Mouse (Mus musculus): ENCODE measurements at regions not wholly inside any gene's neighbourhood (a gene's known extent, or its start where the extent isn't known, plus 50 kb on each side); places are given as distances from the start of the nearest gene placed in this dataset.
A peak's percentile ranks its signal among the peaks of the same experiment; 100 is the strongest.

DNA sequence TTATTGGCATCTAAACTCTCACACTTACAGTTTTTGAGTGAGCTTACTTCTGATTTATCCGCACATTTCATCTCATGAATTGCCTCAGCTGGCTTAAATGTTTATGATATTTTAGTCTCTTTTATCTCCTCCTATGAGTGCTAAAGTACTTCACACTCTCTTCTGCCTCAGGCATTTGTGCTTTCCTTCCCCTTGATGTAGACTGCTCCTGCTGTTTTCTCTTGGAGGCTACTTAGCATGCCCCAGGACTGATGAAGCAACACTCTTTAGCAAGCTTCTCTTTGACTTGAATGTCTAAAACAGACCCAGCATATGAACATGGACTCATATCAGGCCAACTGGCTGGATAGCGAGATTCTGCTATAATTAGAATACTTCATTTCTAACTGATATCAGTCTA lies 882.8 kb downstream of the Tecrl start:
- no peak for DNase-seq (ENCODE audit: low read depth, low spot score)

DNA sequence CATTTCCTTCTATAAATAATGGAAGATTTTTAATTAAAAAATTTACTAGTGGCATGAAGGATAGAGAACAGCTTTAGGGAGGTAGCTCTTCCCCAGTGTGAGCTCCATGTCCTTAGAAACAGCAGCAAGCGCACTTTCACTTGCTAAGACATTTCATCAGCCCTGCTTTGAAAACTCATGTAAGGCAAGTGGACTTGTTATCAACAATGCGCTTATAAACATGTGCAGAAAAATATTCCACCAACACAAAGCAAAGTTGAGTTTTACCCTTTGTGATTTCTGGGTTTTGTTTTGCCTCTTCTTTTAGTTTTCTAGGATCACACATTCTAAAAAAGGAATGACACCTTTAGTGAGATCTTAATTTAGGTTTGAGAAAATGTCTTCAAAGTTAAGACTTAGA lies 890.7 kb downstream of the Tecrl start:
- DNase-seq (ENCODE audit: low read depth, low spot score): no peak

DNA sequence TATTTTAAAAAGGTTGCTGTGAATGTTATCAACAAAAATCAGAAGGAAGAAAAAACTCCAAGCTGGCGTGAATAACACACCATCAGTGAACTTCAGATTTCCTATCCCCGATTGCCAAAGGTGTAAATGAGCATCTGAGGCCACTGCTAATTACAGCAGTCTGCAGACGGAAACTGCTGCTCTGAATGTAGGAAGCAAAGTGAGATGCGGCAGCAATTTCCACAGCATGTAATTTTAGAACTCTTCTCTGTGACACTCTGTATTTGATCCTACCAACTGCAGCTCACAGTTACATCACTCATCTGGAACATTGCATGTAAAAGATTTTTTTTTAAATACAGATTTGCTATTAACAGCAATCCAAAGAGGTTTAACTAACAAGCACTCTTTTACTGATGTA lies 913.7 kb downstream of the Tecrl start:
- no peak for DNase-seq (ENCODE audit: low read depth, low spot score)

- DNase-seq (ENCODE audit: low read depth, low spot score): no peak
Observed at GRCm38 (mm10) chr5:82440126-82440525, 914.9 kb downstream of the Tecrl start.

DNA sequence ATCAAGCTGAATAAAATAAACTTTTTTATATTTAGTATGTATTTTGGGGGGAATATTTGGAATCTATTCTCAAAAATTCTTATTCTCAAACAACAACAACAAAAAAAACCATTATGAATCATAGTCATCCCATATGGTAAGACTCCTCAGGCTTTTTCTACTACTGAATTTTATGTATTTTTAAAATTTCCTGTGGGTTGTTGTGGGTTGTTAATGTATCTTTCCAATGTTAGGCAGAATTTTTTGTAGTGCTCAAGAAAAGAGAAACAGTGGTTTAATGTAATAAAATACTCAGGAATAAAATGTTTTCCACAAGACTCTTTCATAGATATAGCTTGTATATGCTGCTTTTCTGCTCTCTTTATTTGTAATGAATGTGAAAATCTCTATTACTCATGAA lies 934.6 kb downstream of the Tecrl start:
- no peak for DNase-seq (ENCODE audit: low read depth, low spot score)

DNA sequence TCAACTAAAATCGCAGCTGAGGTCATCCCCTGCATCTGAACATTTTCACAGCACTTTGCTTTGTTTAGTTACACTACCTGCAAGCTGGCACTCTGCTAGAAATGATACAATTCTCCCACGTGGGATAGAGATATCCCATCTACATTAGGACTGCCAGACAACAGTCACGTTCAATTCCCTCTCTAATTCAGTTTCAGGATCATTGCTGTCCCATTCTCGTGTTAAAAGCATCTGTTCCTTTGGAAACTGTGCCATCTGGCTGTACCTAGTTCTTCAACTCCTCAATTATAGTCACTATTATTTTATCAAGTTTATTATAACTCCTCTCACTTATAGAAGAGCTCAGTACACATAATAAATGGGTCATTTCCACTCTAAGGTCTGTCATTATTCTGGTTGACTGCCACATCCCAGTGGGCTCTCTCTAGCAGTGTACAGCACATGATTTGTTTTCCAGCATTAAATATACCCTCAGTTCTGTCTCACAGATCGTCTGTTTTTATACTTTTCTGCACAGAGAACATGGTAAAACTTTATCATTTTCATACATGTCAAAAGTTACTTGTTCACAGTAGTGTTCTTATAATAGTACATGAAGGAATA lies 958.3 kb downstream of the Tecrl start:
- DNase-seq (ENCODE audit: low read depth, low spot score): no peak

DNA sequence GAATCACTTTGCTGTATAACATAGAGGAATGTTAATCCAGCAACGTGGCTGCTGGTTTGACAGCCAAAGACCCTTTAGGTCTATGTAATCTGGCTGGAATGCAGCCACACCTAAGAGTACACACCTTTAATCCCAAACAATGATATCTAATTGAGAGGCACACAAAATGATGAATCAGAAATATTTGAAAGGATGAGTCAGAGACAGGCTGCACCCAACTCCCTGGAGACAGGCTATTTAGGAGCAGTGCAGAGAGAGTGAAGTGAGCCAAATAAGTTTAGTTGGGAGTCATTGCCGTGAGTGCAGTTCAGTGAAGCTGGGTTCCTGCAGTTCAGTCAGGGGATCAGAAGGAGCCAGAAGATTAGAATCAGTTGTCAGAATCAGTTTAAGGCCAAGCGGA lies 993.4 kb downstream of the Tecrl start:
- no peak for DNase-seq (ENCODE audit: low read depth, low spot score)

DNA sequence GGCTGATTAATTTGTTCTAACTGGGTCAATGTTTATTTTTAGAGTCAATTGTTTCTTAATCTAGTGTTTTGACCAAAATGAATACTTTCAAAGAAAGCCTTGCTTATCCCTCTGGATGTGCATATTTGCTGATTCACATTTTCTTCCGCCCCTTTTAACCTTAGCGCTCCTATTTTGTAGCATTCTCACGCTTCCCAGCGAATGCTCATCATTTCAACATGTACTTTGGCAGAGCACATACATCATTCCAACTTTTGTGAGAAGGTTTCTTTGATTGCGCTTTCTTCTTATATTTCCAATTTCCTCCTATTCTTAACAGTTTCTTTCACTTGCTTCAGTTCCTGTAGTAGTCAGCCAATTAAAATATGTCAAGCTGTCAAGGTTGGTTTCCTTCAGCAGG lies 998.7 kb downstream of the Tecrl start:
- no peak for DNase-seq (ENCODE audit: low read depth, low spot score)

DNA sequence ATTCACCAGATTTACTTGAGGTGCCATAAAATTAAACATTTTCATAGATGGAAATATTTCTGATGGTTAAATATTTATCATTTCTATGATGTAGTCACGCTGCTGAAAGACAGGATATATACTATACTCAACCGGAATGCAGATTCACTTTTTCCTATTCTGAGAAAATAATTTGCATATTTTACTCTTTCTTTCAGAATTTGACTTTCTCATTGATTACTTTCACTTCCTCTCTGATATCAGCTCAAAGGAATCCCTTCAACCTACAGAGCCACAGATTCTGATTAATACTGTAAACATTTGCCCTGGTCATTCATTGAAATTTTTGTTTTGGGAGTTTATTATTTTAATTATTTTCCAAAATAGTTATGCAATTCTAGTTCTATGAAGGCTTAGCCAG lies 1003.9 kb downstream of the Tecrl start:
- no peak for DNase-seq (ENCODE audit: low read depth, low spot score)

DNA sequence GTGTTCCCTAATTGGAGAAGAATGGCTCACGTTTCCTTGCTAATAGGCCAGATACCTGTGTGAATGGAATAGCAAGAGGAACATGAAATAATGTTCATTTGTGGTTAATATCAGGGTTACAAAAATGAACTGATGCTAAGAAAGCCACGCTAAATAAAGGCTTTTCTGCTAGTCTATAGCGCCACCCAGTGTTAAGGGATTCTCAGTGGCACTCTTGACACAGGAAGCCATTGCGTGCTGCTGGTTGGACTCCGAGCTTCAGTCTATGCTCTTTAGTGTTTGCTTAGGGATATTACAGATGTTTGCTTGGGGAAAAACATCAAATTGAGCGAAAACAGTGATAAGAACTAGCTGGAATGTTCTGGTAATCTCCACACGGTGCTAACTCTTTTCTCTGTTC lies 1008.3 kb downstream of the Tecrl start:
- DNase-seq (ENCODE audit: low read depth, low spot score): peak; percentile 45

DNA sequence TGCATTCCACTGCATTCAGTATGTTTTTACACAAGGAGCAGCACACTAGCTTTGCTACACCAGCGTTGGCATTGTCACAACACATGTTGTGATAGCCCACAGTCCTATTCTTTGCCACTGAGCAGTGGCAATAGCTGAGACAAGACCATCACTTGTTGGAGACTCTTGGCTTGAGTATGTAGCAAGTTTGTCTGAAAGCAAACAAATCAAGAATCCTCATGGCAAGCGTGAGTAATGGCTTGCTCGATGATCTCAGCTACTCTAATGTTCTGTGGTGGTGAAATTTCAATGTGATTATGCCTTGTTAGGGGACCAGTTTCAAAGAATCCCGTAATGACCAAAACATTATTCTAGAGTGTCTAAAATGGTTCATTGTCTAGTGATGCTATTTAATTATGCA lies 1030.6 kb downstream of the Tecrl start:
- no peak for DNase-seq (ENCODE audit: low read depth, low spot score)

DNA sequence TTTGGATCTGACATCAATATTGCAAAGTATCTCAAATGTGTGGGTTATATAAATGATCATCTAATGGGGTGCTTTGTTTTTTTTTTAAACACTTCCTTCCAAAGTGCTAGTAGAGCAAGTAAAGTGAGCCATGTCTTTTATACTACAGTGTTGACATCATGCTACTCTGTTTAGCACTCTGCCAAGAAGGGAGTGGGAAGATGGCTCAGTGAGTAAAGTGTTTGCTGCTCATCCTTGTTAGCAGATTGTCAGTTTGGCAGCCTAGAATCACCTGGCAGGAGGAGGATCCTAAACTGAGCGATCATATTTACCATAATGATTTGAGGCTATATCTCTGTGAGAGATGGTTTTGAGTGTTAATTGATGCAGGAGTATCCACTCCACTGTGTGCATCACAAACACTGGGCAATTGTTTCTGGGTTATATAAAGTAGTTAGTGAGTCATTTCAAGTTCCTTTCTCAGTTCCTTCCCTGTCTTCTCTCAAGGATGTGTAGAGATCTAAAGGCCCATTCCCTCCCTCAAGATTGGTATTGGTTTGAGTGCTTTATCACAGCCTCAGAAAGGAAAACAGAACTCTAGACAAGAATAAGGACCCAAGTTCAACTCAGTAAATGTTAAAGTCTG lies 1035.2 kb downstream of the Tecrl start:
- no peak for DNase-seq (ENCODE audit: low read depth, low spot score)

- no peak for DNase-seq (ENCODE audit: low read depth, low spot score)
Observed at GRCm38 (mm10) chr5:82312054-82312453, 1042.9 kb downstream of the Tecrl start.

DNA sequence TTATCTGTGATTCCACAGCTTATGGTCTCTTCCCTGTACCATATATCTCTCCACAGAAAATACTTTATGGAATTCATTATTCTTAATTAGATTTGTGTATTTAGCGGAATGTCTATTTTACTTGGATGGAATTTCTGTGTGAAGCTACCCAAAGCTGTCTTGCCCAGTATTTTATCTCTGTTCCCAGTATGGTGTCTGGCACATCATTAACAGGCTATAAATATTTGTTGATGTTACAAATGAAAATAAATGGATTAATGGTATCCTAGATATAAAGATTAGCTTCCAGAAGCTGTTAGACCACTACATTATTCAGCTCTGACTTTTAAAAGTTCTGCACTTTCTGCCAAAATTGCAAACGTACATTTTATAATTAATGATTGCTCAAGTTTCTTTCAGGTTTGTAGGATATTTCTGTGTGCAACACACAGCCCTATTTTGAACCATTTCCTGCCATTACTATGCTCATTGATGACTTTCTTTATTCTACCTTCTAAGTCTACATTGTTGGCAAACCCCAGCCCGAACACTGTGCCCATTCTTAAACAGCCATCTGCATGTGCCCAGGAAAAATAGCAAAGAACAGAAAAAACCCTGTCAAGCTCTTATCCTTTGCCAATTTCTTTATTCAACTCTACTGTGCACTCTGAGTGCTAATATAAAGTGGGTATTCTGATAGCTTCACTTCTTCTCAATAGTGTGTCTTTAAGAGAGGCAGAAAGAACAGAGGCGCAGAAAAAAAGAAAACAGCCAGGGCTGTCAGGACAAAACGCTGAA lies 1066.7 kb downstream of the Tecrl start:
- no peak for DNase-seq (ENCODE audit: low read depth, low spot score)

DNA sequence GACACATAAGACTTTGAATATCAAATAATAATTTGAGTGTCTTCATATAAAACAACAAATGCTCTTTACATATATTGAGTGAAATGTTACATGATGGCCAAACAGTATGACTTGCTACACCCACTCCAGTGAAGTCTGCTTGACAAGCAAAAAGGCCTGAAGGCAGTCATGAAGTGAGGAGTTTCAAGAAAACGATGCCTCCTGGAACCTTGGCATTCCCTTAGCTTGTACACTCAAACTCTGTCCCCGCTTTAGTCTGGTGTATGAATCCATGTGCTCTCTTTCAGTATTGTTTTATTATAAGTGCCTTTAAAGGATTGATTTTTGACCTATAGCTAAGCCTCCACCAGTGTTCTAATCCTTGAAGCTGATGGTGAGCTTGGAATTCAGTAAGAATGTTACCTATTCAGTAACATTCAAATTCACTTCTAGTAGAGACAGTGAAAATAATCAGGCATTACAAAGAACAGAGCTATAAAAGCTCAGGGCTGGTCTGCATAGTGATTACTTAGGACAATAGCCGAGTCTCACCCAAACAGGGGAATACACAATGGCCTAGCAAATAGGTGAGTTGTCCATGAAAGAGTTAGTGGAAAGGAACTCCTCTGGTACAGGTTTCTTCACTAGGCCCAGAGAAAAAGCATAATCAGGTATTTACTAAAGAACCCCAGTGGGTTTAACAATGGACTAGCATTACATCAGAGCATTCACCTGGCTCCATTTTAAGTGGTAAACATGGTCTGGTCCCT lies 1101.5 kb downstream of the Tecrl start:
- DNase-seq (ENCODE audit: low read depth, low spot score): no peak

DNA sequence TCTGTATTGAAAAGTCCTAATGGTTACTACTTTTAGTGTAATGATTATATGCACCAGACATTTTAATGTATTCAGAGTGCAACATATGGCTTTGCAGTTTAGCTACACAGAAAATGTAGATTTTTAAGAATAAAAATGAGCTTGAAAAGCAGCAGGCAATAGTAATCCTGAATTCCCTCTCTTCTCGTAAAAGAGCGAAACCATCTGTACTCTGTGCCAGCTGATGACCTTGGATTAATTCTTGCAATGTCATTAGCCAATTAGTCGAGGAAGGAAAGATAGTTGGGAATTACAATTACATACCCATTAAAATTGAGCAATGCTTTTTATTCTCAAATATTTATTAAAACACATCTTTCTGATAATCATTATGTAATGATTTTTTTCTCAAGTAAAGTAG lies 1128.7 kb downstream of the Tecrl start:
- DNase-seq (ENCODE audit: low read depth, low spot score): no peak

DNA sequence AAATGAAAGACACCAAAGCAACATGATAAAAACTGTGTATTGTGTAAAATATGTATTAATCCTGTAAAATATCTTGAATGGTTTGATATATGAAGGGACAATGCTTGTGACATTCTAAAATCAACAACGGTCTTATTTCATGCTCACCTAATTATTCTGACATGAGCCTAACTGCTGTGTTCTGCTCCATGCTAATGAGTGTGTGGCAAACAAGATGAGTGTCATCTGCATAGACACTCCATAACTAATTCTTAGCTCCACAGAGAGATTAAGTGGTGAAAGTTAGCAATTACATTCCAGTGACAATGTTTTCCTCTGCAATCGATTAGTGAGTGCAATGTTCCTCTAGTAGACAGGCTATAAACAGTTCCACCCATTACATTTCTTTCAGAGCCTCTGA lies 1131.4 kb downstream of the Tecrl start:
- no peak for DNase-seq (ENCODE audit: low read depth, low spot score)

GRCm38 (mm10) chr5:82203606-82204005 lies 1151.4 kb downstream of the Tecrl start:
- no peak for DNase-seq (ENCODE audit: low read depth, low spot score)

All from retina, adult 2 months (tissue).